Mouse (Mus musculus) embryonic facial prominence, embryonic 10.5 days (tissue): ENCODE data around the gene Clint1. TPM values are rescaled to one million over a fixed set of nuclear protein-coding genes. Genes with fewer than 3 reads are reported as not detected.
A peak's percentile ranks its signal among the peaks of the same experiment; 100 is the strongest.

Experiments
- DNase-seq: peaks from one replicate; pipeline ENCODE4 v3.0.0-alpha.2; 2017; ENCODE audit warnings: low spot score
- H3K27ac ChIP-seq: fragments of 300-500 bp; sonication (generic); replicated peaks from 2 replicates; pipeline ENCODE4 v1.5.1; 2016; ENCODE audit warnings: mild to moderate bottlenecking
- H3K27me3 ChIP-seq: fragments of 300-500 bp; sonication (generic); replicated peaks from 2 replicates; pipeline ENCODE4 v1.6.1; 2016; ENCODE audit warnings: low read depth, mild to moderate bottlenecking; ENCODE audit not compliant: poor library complexity, severe bottlenecking
- H3K36me3 ChIP-seq: fragments of 300-500 bp; sonication (generic); replicated peaks from 2 replicates; pipeline ENCODE4 v1.6.1; 2016; ENCODE audit warnings: mild to moderate bottlenecking, moderate library complexity
- H3K4me1 ChIP-seq: fragments of 300-500 bp; sonication (generic); 2 replicates; pipeline ENCODE4 v1.6.1; 2016
- H3K4me3 ChIP-seq: fragments of 300-500 bp; sonication (generic); 2 replicates; pipeline ENCODE4 v1.5.1; 2016; ENCODE audit warnings: mild to moderate bottlenecking, moderate library complexity
- H3K9me3 ChIP-seq: fragments of 300-500 bp; sonication (generic); 2 replicates; pipeline ENCODE4 v1.6.1; 2016; ENCODE audit warnings: mild to moderate bottlenecking
- WGBS: fragments of 180-500 bp; shearing (Covaris S2); methylation state at CpG from one replicate; pipeline ENCODE4 v1.1.7; 2016; 5-methylcytosine and 5-hydroxymethylcytosine counted together
- polyA plus RNA-seq: library from polyadenylated mRNA; unstranded; fragments of >200 nt; fragmentation: Nextera tagmentation; extraction: Ambion mirVana; gene quantifications from 2 replicates; pipeline ENCODE4 v1.2.1, GENCODE M21; 2016

The Clint1 gene
- polyA plus RNA-seq, 1 experiment from 2014 or later = 63.7 TPM

DNA sequence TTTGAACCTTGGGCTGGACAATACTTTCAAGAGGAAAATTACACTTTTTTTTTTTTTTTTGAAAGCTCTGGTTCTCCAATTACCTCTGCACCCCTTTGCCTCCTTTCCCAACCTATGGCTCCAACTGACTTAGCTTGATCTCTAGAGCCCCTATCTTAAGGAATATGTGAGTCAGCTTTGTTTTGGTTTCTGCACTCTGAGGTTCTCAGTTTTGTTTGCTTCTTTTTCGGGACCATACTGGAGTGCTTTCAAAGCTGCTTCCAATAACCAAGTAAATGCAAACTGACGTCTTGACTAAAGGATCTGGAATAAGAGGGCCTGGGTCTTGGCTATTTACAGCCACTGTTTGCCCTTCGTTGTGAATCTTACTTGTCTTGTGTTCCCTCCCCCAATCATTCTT is 1.5 kb upstream of the Clint1 start:
- Histone ChIP-seq H3K9me3 (no peaks in the 10 kb centered on the region), H3K36me3 (peaks cover 18% of the 10 kb centered on the region), H3K27ac (no peak overlapping the region), H3K4me1 (peaks cover 38% of the 10 kb centered on the region), H3K27me3 (no peaks in the 10 kb centered on the region), H3K4me3 (no peak overlapping the region)
- DNase-seq = no peak
- WGBS = 44% methylated on average over 3 of the region's 3 CpGs

- peak; percentile 63 for DNase-seq
- Histone ChIP-seq H3K27ac (peak overlapping the region; percentile 96), H3K4me3 (peak overlapping the region; percentile 99), H3K27me3 (no peaks in the 10 kb centered on the region), H3K4me1 (peaks cover 37% of the 10 kb centered on the region), H3K36me3 (peaks cover 31% of the 10 kb centered on the region), H3K9me3 (no peaks in the 10 kb centered on the region)
- 2% methylated on average over 58 of the region's 58 CpGs for WGBS
Measured at GRCm38 (mm10) chr11:45852124-45852994, 508 bp downstream of the Clint1 start.

DNA sequence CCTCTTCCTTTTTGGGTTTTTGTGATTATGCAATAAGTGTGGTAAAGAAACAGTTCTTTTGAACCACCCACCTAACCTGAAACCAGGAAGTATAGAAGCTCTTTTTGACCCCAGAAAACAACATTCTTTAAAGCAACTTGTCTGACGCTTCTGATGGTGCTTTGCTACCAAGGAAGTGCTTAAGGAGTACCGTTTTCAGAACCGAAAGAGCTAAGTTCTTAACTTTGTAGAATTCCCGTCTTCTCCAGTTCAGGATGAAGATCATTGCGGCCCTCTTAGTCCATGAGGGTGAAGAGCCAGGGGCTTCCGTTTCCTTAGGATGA is 1.1 kb downstream of the Clint1 start:
- H3K9me3 ChIP-seq = no peaks in the 10 kb centered on the region
- no peak for DNase-seq
- H3K36me3 ChIP-seq = peaks cover 34% of the 10 kb centered on the region
- H3K27me3 ChIP-seq = no peaks in the 10 kb centered on the region
- H3K27ac ChIP-seq = 0 out of 2 replicates have a peak overlapping the region, but pooled peaks have one; percentile 96
- peaks cover 34% of the 10 kb centered on the region for H3K4me1 ChIP-seq
- peak overlapping the region; percentile 99 for H3K4me3 ChIP-seq
- 76% methylated on average over 6 of the region's 6 CpGs for WGBS

DNA sequence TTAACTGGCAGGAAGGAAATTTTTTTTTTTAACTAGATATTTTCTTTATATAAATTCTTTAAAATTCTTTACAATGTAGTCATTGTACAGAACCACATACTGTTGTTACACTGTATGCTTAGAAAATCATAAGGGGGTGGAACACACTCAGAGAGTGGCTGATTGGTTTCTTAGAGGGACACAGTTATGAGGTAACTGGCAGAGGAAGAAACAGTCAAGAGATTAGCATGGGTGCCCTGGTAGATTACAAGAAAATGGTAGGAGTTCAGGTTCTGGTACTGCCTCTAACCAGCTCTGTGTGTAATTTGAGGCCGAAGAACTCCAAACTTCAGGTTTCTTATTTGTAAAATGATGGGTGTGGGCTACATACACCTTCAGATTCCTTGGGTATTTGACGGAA is 2.1 kb downstream of the Clint1 start:
- H3K27ac ChIP-seq = no peak overlapping the region
- WGBS = 93% methylated on average over 2 of the region's 2 CpGs
- H3K4me3 ChIP-seq = no peak overlapping the region
- H3K36me3 ChIP-seq = peaks cover 44% of the 10 kb centered on the region
- H3K9me3 ChIP-seq = no peaks in the 10 kb centered on the region
- H3K27me3 ChIP-seq = no peaks in the 10 kb centered on the region
- DNase-seq = no peak
- peaks cover 36% of the 10 kb centered on the region for H3K4me1 ChIP-seq

- 81% methylated on average over 7 of the region's 7 CpGs for WGBS
- Histone ChIP-seq H3K9me3 (no peaks in the 10 kb centered on the region), H3K36me3 (peaks cover 47% of the 10 kb centered on the region), H3K27ac (no peak overlapping the region), H3K27me3 (no peaks in the 10 kb centered on the region), H3K4me3 (no peak overlapping the region), H3K4me1 (peaks cover 37% of the 10 kb centered on the region)
- DNase-seq = no peak
Measured at GRCm38 (mm10) chr11:45854381-45854780, 2.5 kb downstream of the Clint1 start.

DNA sequence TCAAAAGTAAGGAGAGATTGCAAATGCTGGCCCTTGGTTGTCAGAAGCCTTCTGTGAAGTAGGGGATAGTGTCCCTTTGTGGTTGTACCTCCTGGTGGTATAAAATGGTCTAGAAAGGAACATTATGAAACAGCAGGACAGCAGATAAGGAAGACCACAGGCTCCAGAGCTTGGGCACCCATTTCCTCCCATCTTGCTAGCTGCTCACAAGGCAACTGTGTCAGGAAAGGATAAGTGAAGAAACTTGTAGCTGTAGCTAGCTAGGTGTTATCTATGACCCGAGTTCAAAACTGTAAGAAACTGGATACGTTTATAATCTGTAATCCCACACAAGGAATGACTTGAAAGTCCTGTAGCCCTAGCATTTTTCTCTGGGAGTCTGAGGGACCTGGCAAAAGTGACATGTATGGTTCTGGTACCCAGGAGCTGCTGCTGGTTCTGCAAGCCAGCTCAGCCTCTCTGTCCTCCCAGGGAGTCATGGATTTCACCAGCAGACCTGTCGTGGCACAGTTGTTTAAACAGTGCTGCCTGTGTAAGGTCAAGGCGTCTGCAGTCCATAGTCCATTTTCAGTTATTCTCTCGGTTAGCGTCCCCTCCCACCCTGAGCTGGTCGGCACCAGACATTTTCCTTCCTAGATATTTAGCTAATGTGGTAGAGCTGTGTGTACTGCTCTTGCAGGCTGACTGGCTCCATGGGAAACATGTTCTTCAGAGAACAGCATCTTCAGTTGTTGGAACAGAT is 3.7 kb downstream of the Clint1 start:
- H3K4me1 ChIP-seq = peaks cover 34% of the 10 kb centered on the region
- no peak overlapping the region for H3K4me3 ChIP-seq
- WGBS = 82% methylated on average over 7 of the region's 7 CpGs
- no peaks in the 10 kb centered on the region for H3K9me3 ChIP-seq
- H3K36me3 ChIP-seq = peaks cover 58% of the 10 kb centered on the region
- no peak for DNase-seq
- no peak overlapping the region for H3K27ac ChIP-seq
- no peaks in the 10 kb centered on the region for H3K27me3 ChIP-seq

DNA sequence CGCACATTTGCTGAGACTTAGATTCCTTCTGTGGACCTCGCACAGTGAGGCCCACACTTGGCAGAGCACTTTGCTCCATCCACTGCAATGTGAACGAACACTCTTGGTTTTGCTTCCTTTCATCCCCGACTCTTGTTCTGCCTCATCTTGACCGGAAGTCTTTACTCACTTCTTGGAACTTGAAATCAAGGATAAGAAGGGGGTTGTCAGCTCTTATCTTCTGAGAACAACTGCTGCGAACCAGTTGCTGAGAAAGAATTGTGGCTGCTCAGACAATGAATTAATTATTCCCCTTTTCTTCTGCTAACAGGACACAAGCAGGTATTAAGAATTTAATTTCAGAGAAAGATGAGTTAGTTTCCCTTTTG is 4.3 kb downstream of the Clint1 start:
- H3K4me3 ChIP-seq = no peak overlapping the region
- H3K4me1 ChIP-seq = peaks cover 34% of the 10 kb centered on the region
- H3K9me3 ChIP-seq = no peaks in the 10 kb centered on the region
- H3K36me3 ChIP-seq = peaks cover 64% of the 10 kb centered on the region
- DNase-seq = no peak
- WGBS = 90% methylated on average over 6 of the region's 6 CpGs
- no peaks in the 10 kb centered on the region for H3K27me3 ChIP-seq
- H3K27ac ChIP-seq = no peak overlapping the region

DNA sequence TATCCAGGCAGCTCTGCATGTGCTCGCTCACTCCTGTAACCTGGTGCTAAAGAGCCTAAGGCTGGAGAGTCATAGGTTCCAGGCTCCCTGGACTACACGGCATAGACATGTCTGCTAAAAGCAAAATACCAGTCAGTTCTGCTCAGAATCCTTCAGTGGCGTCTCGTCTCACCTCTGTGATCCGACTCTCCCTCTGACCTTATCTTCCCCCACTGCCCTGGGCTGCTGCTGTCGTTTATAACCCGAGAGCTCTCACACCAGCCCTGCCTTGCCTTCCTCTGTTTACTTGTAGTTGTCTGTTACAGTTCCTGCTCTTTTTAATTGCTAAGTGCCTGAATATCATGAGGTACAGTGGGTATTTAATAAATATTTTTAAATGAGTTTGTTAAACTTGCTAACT is 9.5 kb downstream of the Clint1 start:
- Histone ChIP-seq H3K36me3 (peaks cover 49% of the 10 kb centered on the region), H3K4me1 (peaks cover 3% of the 10 kb centered on the region; the same call in 1 of the 2 replicates)
- WGBS = 83% methylated on average over 7 of the region's 7 CpGs

DNA sequence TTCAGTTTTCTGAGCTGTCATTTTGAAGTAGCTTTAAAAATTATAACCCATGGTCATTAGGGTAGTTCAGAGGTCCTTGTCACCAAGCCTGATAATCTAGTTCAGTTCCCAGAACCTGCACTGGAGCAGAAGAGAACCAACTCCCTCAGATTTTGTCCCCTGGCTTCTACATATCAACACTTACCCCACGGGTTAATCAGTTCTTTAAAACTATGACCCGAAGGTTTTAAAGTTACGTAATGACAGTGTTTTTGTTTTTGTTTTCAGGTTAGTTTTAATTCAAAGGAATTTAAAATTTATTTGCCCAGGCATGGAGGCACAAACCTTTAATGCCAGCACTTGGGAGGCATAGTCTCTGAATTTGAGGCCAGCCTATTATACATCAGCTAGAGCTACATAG is 12.6 kb downstream of the Clint1 start:
- Histone ChIP-seq H3K4me1 (no peaks in the 10 kb centered on the region), H3K4me3 (no peak overlapping the region), H3K9me3 (no peaks in the 10 kb centered on the region), H3K27ac (no peak overlapping the region), H3K27me3 (no peaks in the 10 kb centered on the region), H3K36me3 (peaks cover 39% of the 10 kb centered on the region)
- no peak for DNase-seq
- WGBS = 93% methylated on average over 3 of the region's 3 CpGs

More for the DNA sequence above, 9.5 kb downstream of the Clint1 start:
- no peak for DNase-seq
- no peaks in the 10 kb centered on the region for H3K27me3 ChIP-seq
- H3K4me3 ChIP-seq = no peak overlapping the region
- no peaks in the 10 kb centered on the region for H3K9me3 ChIP-seq
- H3K27ac ChIP-seq = no peak overlapping the region

- Histone ChIP-seq H3K4me1 (0 out of 2 replicates have a peak, but pooled peaks cover under 1% of the 10 kb centered on the region), H3K27ac (no peak overlapping the region), H3K4me3 (no peak overlapping the region), H3K9me3 (no peaks in the 10 kb centered on the region), H3K27me3 (no peaks in the 10 kb centered on the region), H3K36me3 (peaks cover 37% of the 10 kb centered on the region)
- 95% methylated on average over 2 of the region's 2 CpGs for WGBS
- DNase-seq = no peak
Measured at GRCm38 (mm10) chr11:45865861-45866260, 14.0 kb downstream of the Clint1 start.

- Histone ChIP-seq H3K27me3 (no peaks in the 10 kb centered on the region), H3K27ac (no peak overlapping the region), H3K4me1 (0 out of 2 replicates have a peak, but pooled peaks cover 3% of the 10 kb centered on the region), H3K4me3 (no peak overlapping the region), H3K9me3 (no peaks in the 10 kb centered on the region), H3K36me3 (peaks cover 34% of the 10 kb centered on the region)
- DNase-seq = no peak
- WGBS = 92% methylated on average over 4 of the region's 4 CpGs
Measured at GRCm38 (mm10) chr11:45866534-45866933, 14.7 kb downstream of the Clint1 start.

DNA sequence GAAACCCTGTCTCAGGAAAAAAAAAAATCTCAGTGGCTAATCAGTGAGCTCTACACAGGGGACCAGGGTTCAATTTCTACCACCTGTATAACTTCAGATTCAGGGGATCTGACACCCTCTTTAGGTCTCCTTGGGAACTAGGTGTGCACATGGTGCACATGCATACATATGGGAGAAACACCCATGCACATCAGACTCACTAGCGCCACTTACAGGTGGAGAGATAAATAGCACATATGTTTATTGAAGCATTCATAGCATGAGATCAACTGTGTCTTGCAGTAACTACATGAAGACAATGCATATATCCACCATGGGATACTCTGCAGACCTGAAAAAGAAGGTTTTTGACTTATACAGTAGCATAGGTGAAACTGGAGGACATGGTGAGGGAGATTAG is 21.8 kb downstream of the Clint1 start:
- H3K4me3 ChIP-seq = no peak overlapping the region
- H3K4me1 ChIP-seq = 0 out of 2 replicates have a peak, but pooled peaks cover 3% of the 10 kb centered on the region
- DNase-seq = no peak
- H3K36me3 ChIP-seq = peaks cover 43% of the 10 kb centered on the region
- H3K27ac ChIP-seq = no peak overlapping the region
- H3K9me3 ChIP-seq = no peaks in the 10 kb centered on the region
- no peaks in the 10 kb centered on the region for H3K27me3 ChIP-seq
- 83% methylated on average over 1 of the region's 1 CpGs for WGBS

DNA sequence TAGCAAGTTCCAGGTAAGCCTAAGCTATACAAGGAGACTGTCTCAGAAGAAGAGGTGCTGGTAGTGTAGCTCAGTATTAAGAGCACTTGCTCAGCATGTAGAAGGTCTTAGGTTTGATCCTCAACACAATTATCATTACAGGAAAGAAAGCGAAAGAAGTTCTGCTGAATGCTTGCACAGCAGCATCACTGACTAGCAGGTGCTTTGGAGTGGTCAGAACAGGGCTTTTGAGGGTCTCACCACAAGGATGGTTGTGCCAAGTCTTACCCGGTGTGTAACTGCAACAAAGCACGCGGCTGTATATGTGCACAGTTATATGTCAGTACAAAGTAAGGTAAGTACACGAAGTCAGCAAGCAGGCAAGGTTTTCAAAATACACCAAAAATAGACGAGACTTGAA is 22.4 kb downstream of the Clint1 start:
- DNase-seq = no peak
- Histone ChIP-seq H3K27me3 (no peaks in the 10 kb centered on the region), H3K27ac (no peak overlapping the region), H3K4me3 (no peak overlapping the region), H3K36me3 (peaks cover 39% of the 10 kb centered on the region), H3K9me3 (no peaks in the 10 kb centered on the region), H3K4me1 (peaks cover 3% of the 10 kb centered on the region; the same call in 1 of the 2 replicates)
- WGBS = 95% methylated on average over 6 of the region's 6 CpGs
